Mouse (Mus musculus): Measurements from ENCODE around the gene Rassf3.

Rassf3 gene

GRCm38 (mm10) chr10:121360358-121360757 lies 115.8 kb downstream of the Rassf3 start:
- DNase-seq: no peak

Measured in cerebellum, adult 11 months (tissue).